Mouse (Mus musculus): ENCODE data around the gene Bmx. TPM values are rescaled to one million over a fixed set of nuclear protein-coding genes. Genes with fewer than 3 reads are reported as not detected.

The Bmx gene
- polyA plus RNA-seq, 1 experiment: 0.47 TPM

DNA sequence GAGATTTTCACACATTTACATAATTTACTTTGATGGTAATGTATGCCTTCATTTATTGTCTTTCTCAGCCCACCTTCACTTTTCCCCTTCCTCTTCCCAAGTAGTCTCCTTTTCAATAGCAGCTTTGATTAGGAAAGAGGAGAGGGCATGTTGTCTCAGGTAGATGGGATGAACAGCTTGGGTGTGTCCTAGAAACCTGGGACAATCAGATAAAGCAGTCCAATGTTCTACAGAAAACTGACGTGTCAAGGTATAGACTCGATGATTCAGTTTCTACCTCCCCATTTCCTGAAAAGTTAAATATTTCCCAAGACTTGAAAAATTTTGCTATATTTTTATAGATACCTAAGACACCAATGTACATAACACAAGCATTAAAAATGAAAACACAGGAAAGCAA lies 79.1 kb downstream of the Bmx start:
- 53% methylated on average over 2 of the region's 2 CpGs for WGBS
- DNase-seq (ENCODE audit: low read depth, low spot score): no peak

DNA sequence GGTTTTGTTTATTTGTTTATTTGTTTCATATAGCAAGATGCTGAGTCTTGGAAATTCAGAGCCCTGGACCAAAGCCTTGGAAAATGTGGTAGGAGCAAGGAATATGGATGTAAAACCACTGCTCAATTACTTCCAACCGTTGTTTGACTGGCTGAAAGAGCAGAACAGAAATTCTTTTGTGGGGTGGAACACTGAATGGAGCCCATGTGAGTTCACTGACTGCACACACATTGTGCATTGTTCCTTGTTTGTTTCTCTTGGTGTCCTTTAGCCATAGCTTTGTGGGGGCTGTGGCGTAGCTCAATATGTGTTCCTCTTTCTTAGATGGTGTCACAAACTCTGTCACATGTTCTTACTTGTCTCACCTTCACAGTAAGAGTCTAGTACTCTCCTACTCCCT lies 82.2 kb downstream of the Bmx start:
- no peak for DNase-seq (ENCODE audit: low read depth, low spot score)
- 72% methylated on average over 2 of the region's 2 CpGs for WGBS

DNA sequence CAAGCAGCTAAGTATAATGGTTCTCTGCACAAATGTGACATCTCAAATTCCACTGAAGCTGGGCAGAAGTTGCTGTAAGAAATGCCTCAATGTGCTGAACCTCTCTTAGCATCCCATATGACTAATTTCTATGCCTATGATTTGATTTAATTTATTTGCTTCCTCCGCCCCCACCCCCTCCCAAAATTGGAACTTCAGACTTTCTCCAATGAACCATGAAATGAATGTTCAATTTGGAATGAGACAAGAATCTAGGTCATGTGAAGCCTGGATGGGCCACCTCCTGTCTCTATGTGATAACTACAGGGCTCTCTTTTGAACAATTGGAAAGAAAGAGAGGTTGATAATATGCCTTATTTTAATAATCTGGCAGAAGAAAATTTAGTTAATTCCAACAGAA lies 82.7 kb downstream of the Bmx start:
- WGBS: 86% methylated on average over 1 of the region's 1 CpGs

DNA sequence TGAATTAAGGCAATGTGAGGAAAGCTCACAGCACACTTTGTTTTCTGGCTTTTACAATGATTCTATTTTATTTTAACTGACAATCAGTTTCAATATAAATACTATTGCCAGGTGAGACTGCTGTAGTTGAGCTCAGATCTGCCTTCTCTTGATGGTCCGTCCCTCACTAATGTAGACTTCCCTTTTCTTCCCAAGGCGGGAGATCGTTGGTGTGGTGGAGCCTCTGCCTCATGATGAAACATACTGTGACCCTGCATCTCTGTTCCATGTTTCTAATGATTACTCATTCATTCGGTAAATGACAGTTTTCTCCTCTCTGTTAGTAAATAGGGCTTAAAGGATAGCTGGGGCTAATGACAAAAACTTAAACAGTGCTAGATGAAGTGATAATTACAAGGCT lies 84.1 kb downstream of the Bmx start:
- 78% methylated on average over 4 of the region's 4 CpGs for WGBS
- DNase-seq (ENCODE audit: low read depth, low spot score): no peak

More for the DNA sequence above, 82.7 kb downstream of the Bmx start:
- DNase-seq (ENCODE audit: low read depth, low spot score): no peak

DNA sequence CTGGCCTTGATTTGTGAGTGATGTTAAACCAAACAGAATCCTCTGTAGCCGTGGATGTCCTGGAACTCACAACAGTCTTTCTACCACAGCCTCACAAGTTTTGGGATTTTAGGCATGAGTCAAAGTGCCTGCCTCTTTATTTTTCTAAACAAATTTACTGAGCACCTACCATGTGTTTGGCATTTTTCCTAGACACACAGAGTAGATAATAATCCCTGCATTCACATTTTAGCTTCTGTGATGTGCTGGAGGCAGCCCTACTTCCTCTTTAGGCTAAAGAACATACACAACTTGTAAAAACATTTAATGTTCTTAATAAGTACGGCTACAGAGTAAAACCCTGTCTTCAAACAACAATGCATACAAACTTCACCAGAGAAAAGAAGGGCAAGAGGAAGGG lies 87.0 kb downstream of the Bmx start:
- WGBS: 51% methylated on average over 2 of the region's 2 CpGs
- no peak for DNase-seq (ENCODE audit: low read depth, low spot score)

DNA sequence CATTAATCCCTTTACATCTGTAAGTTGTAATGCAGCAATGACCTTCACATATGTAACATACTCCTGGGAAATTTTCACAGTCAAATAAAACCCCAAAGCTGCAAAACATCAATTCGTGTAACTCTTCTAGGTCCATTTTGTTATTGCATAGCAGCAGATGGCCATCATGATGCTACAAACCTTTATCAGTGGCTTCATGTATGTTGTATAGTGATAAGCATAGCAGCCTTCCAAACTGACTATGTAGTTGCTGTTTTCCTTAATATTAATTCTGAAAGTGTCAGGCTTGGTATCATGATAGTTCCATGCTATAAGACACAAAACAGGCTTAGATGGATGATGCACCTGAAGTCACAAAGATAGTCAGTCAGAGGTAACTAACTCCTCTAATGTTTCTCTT lies 93.3 kb downstream of the Bmx start:
- 83% methylated on average over 1 of the region's 1 CpGs for WGBS
- DNase-seq (ENCODE audit: low read depth, low spot score): no peak

DNA sequence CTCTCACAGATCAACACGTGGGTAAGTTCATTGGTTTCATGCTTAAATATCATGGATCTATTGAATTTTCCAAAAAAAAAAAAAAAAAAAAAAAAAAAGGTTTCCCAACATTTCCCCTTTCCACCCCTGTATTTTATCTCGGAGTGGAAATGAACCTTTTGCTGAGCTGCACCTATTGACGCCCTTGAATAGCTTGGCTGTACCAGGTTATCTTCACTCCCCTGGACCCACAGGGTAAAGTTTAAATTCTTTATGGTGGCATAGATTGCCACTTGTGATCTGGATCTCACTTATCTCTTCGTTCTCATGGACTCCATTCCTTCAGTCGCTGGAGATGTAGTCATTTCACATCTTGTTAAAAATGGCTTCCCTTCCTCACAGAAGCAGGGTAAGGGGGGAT lies 103.4 kb downstream of the Bmx start:
- 82% methylated on average over 5 of the region's 5 CpGs for WGBS
- DNase-seq (ENCODE audit: low read depth, low spot score): no peak

DNA sequence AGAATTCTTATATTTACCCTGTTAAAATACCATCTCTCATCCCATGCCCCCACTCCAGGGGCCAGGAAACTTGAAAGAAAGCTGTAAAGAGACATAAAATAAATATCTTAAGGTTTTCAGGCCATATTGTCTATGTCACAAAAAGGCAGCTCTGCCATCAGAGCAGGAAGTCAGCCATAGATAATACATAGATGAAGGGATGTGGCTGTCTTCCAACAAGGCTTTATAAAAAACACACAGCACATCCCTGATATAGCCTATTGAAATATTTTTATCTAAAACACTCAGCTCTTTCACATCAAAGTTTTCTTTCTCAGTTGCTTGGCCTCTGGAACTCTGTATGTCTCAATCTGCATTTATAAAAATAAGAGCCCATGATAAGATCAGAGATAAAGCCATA lies 104.4 kb downstream of the Bmx start:
- DNase-seq (ENCODE audit: low read depth, low spot score): no peak

DNA sequence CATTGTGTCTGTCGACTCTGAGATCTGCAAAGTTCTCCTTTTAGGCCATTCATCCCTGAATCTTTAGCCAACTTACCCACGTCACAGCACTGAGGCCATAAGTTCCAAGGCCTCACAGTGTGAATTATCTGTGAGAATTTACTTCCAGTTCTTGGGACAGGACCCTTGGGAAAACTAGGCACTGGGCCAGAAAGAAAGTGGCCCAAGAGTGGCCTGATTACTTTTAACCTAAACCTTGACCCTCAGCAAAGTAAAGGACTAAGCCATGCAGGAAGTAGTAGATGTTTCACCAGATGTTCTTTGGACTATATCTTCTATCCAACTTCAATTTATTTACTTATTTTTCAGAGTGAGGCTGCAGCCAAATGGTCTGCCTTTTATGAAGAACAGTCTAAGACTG lies 105.3 kb downstream of the Bmx start:
- WGBS: 51% methylated on average over 2 of the region's 2 CpGs
- no peak for DNase-seq (ENCODE audit: low read depth, low spot score)

DNA sequence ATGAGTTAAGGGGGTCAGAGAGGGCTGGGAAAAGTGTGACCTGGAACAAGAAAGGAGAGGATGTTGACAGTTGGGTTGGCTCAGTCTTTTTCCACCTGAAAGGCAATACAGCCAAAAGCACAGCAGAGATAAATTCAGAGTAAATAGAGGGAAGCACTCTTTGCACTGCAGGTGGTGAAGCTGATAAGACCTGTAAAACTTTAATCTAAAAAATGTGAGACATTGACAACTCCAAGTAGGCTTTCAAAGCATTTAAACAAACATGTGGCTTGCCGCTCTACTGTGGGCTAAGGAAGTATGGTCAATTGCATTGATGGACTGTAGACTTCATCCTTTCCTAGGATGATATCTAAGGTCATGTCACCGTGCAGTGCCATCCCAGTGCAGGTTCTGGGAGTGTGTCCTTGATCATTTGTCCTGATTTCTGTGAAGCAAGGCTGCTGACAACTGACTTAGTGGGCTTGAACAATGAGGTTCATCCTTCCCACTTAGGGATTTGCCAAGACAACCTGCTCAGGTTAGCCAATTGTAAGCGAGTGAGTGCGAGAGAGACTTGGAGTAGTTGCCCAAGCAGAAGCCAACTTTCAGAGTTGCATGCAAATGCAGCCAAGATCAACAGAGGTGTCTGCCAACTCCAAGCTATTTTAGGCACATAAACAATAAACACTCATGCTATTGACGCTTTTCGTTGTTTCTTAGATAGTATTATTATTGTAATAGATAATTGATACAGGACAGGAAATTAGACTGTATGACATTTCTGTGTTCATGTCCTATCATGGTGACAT lies 112.3 kb downstream of the Bmx start:
- DNase-seq (ENCODE audit: low read depth, low spot score): no peak
- WGBS: 45% methylated on average over 6 of the region's 6 CpGs

Other genes with a start within 250 kb of the Bmx start
- gene Car5b, start 230.2 kb downstream of the Bmx start, polyA plus RNA-seq (2012; rRNA removed): 0.90 and 1.2 TPM in 2 replicates
- gene Siah1b, start 181.7 kb downstream of the Bmx start, polyA plus RNA-seq (2012; rRNA removed): 6.4 and 8.0 TPM in 2 replicates
- gene Cltrn, start 169.4 kb downstream of the Bmx start, polyA plus RNA-seq (2012; rRNA removed): not detected in 2 replicates
- 74.9 and 171 TPM in 2 replicates for gene Ace2, start 118.9 kb downstream of the Bmx start, polyA plus RNA-seq (2012; rRNA removed)
- gene Pir, start 11.2 kb upstream of the Bmx start, polyA plus RNA-seq (2012; rRNA removed): 1.4 and 1.5 TPM in 2 replicates
- 1.7 TPM in 2 replicates for gene Vegfd, start 115.2 kb upstream of the Bmx start, polyA plus RNA-seq (2012; rRNA removed)
- gene Piga, start 161.6 kb upstream of the Bmx start, polyA plus RNA-seq (2012; rRNA removed): 4.4 and 6.2 TPM in 2 replicates
- gene Asb11, start 178.8 kb upstream of the Bmx start, polyA plus RNA-seq (2012; rRNA removed): 0.16 and 0.26 TPM in 2 replicates
- gene Asb9, start 248.1 kb upstream of the Bmx start, polyA plus RNA-seq (2012; rRNA removed): not detected in 2 replicates